Mouse (Mus musculus) lung, embryonic 16.5 days (tissue): ENCODE data around the gene Prkg1. TPM values are rescaled to one million over a fixed set of nuclear protein-coding genes. Genes with fewer than 3 reads are reported as not detected.

Experiments used
- polyA plus RNA-seq: library from polyadenylated mRNA; unstranded; fragments of >200 nt; fragmentation: Nextera tagmentation; extraction: Ambion mirVana; gene quantifications from 2 replicates; pipeline ENCODE4 v1.2.1, GENCODE M21; 2015

Gene Prkg1
- polyA plus RNA-seq, 1 experiment from 2014 or later: 6.9 TPM

Other genes starting within 250 kb of the Prkg1 start
- 0.08 TPM in 1 of 2 replicates, not detected in the other for gene A1cf, start 103.7 kb upstream of the Prkg1 start, polyA plus RNA-seq